Mouse (Mus musculus) gastrocnemius, adult 2 months (tissue): ENCODE data around the gene Psmd12. TPM values are rescaled to one million over a fixed set of nuclear protein-coding genes. Genes with fewer than 3 reads are reported as not detected.
"Not testable (repeated sequence)": the region's sequence is repeated elsewhere in the genome, so short reads cannot be mapped to it uniquely, and the experiment has no call there.

ENCODE experiments used
- DNase-seq: peaks from one replicate; pipeline ENCODE4 v3.0.0; 2022
- H3K27ac ChIP-seq: fragments of 200-600 bp; 2 replicates; pipeline ENCODE4 v1.8.1; 2022; ENCODE audit warnings: mild to moderate bottlenecking
- H3K4me3 ChIP-seq: fragments of 200-600 bp; 2 replicates; pipeline ENCODE4 v1.8.1; 2022; ENCODE audit warnings: mild to moderate bottlenecking, moderate library complexity
- CTCF ChIP-seq: fragments of 200-600 bp; IDR thresholded peaks from 2 replicates; pipeline ENCODE4 v1.8.1; 2022; ENCODE audit warnings: antibody characterized with exemption, mild to moderate bottlenecking, moderate library complexity
- intact Hi-C: fragments of 180-260 bp; cut with DNase I; formaldehyde crosslinking; loops from one replicate; pipeline ENCODE4 v1.15.1; 2025
- total RNA-seq, 2 experiments: library from RNA; stranded (reverse); gene quantifications; 2 replicates each; pipeline ENCODE4 v1.2.3; 2021

The Psmd12 gene
- total RNA-seq, 2 experiments from 2014 or later: 105 to 106 TPM

DNA sequence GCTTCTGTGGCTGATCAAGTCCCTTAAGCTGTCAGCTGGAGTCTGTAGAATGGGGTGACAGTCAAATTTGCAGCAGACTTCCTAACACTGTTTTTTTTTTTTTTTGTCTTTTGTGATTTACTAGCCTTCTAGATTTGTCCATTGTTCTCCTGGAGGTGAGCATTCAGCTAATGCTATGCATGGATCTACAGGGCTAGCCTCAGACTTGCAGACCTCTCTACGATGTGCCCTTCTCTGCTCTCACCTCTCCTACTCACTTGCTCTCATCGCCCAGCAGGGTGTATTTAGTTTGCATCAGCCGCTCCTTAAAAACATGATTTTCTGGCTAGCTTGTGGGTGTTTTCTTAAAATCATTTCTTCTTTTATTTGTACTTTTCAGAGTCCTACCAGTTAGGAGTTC is 5.1 kb downstream of the Psmd12 start:
- no peak overlapping the region for H3K27ac ChIP-seq
- no peak for TF ChIP-seq CTCF
- DNase-seq: no peak
- intact Hi-C loops: no loop called here
- no peak overlapping the region for H3K4me3 ChIP-seq

DNA sequence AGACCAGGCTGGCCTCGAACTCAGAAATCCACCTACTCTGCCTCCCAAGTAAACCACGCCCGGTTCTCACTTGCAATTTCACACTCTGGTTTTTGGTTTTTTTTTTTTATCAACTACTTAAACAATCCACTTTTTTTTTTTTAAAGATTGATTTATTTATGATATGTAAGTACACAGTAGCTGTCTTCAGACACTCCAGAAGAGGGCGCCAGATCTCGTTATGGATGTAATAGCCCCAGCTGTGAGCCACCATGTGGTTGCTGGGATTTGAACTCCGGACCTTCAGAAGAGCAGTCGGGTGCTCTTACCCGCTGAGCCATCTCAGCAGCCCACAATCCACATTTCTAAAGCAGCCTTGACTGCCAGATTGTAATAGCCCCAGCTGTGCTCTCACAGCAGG is 23.5 kb downstream of the Psmd12 start:
- Histone ChIP-seq H3K4me3 (no peak overlapping the region), H3K27ac (no peak overlapping the region)
- no peak for DNase-seq
- peak; percentile 29 for TF ChIP-seq CTCF
- intact Hi-C loops: no loop called here

DNA sequence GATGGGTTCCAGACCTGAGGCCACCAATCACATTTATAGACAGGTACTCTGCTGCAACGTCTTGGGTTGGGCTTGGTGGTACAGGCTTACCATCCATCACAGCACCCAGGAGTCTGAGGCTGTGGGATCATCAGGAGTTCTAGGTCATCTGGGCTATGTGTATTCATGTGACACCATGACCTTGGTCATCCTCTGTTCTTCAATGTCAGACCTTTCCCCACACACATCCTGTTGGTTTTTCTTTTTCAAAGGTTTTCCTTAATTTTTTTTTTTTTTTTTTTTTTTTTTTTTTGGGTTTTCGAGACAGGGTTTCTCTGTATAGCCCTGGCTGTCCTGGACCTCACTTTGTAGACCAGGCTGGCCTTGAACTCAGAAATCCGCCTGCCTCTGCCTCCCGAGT is 25.1 kb downstream of the Psmd12 start:
- H3K27ac ChIP-seq, H3K4me3 ChIP-seq, DNase-seq, intact Hi-C loops: not testable (repeated sequence)

DNA sequence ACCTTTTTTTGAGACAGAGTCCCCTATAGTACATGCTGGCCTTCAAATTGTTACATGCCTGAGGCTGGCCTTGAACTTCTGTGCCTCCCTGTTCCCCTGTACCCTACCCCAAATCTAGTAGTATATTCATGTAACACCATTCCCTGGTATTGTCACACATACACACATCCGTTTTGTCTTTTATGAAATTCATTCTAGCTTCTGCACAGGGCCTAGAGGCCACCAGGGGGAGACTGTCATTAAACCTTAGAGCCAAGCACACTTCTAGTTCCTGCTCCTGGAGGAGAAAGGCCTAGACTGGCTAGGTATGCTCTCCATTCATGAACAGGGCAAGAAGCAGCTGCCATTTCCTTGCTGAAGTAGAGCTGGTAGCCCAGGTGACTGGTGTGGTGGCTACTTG is 27.0 kb downstream of the Psmd12 start:
- intact Hi-C loops: no loop called here
- no peak for DNase-seq
- peak; percentile 45 for TF ChIP-seq CTCF
- Histone ChIP-seq H3K27ac (no peak overlapping the region), H3K4me3 (no peak overlapping the region)

DNA sequence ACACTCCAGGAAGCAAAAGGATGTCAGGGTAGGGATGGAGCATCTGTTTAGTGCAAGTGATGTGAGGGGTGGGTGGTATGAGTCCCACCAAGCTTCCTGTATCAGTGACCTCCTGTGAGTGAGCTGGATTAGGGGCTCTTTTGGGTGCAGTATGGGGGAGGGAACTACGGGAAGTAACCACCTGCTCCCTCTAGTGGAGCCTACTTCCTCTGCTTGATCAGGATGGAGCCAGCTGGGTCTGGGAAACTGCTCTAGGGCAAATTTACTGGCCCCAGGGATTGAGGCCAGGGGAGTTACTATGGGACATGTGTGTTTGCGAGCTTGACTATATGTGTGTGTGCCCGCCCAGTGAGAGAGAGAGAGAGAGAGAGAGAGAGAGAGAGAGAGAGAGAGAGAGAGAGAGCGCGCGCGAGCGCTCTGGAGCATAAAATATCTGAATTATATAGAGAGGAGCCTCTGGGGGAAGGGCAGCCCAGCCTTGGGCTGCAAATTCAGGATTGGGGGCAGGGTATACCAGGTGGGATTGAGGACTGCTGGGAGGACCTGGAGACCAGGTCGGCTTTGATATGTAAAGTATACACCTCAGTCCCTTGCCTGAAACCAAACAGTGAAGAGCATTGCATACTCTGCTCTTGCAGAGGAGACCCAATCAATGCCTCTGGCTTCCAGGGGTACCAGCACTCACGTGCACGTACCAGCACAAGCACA is 30.5 kb downstream of the Psmd12 start:
- intact Hi-C loops: loop anchor here (5.0 kb wide), 1 partner anchor 83 kb away; no protein-coding TSS in a partner anchor
- peak; percentile 28 for TF ChIP-seq CTCF
- no peak for DNase-seq
- Histone ChIP-seq H3K27ac (no peak overlapping the region), H3K4me3 (no peak overlapping the region)

DNA sequence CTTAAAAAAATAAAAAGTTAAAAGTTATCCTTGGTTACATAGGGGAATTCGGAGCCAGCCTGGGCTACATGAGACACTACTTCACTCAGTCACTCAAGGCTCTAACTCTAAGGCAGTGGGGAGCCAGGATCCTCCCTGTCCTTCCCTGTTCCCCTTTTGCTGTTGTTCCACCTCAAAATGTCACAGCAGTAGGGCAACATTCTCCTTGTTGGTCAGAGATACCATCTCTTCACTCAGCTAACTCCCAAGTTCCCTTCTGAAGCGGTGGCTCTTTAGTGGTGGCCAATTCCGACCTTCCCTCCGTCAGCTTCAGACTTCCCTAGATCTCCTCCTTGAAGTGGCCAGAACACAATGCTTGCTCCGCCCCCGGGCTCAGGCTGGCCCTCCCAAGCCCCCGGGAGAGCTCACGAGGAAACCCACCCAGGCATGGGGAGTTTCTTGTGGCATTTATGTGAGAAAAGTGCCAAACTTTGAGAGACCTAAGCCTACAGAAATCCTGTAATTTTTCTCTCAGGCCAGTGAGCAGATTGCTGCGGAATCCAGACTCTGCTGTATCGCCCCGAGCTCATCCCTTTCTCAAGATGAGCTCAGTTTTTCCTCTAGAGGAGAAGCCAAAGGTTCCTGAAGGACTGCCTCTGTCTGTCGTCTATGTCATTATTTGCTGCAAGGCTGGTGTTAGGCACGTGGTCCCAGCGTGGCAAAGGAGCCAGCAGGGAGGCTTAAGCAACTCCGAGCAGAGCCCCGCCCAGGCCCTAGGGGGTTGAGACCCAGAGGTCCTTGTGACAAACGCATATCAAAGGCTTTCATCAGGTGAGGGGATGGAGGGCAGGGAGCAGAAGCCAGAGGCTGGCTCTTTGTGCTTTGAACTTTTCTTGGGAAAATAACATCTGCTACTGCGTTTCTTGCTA is 31.3 kb downstream of the Psmd12 start:
- TF ChIP-seq CTCF: no peak
- peak; percentile 52 for DNase-seq
- H3K27ac ChIP-seq: 0 out of 2 replicates have a peak overlapping the region, but pooled peaks have one; percentile 28
- H3K4me3 ChIP-seq: peak overlapping the region; percentile 54
- intact Hi-C loops: loop anchor here (5.0 kb wide), 1 partner anchor 82 kb away; no protein-coding TSS in a partner anchor

DNA sequence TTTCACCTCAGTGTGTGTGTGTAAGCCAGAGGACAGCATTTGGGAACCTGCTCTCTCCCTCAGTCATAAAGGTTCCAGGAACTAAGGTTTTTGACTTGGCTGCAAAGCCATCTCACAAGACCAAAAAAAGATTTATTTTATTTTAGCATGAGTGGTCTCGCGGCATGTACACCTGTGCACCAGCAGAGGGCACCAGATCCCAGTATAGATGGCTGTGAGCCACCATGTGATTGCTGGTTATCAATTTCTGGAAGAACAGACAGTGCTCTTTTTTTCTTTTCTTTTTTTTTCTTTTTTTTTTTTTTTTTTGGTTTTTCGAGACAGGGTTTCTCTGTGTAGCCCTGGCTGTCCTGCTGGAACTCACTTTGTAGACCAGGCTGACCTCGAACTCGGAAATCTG is 32.7 kb downstream of the Psmd12 start:
- peak; percentile 67 for DNase-seq
- peak; percentile 85 for TF ChIP-seq CTCF

DNA sequence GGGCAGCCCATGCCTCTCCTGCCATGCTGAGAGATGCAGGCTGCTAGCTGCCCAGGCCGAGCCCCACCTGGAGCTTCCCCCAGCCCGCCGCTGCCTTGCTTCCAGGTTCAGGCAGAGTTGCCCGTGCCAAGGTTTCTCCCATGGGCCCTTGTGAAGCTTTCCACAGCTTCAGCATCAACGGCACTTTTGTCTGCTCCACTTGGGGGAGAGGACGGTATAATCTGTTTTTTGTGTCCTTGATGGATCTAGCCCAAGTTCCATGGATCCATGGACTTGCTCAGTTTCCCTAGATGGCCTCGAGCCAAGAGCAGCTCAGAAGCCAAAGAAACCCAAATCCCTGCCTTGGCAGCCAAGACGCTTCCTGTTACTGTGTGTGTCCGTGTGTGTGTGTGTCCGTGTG is 33.8 kb downstream of the Psmd12 start:
- no peak overlapping the region for H3K27ac ChIP-seq
- no peak overlapping the region for H3K4me3 ChIP-seq
- DNase-seq: peak; percentile 27
- TF ChIP-seq CTCF: no peak
- intact Hi-C loops: loop anchor here (2.0 to 5.0 kb wide), 2 partner anchors 79 to 340 kb away; no protein-coding TSS in a partner anchor

More for the DNA sequence above, 32.7 kb downstream of the Psmd12 start:
- H3K4me3 ChIP-seq, H3K27ac ChIP-seq: not testable (repeated sequence)
- intact Hi-C loops: loop anchor here (2.0 to 5.0 kb wide), 2 partner anchors 80 to 341 kb away; no protein-coding TSS in a partner anchor

DNA sequence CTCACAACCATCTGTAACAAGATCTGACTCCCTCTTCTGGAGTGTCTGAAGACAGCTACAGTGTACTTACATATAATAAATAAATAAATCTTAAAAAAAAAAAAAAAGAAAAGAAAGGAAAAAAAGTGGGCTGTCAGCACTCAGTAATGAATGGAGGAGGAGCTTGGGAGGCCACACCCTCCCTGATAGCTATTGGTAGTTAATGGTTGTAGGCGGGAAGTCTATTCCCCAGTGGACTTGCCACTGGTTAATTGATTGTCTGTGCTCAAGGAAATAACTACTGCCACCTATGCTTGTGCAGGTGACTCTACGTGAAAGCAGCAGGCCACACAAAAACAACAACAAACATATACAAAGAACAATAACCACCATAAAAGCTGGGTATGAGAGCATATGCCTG is 37.1 kb downstream of the Psmd12 start:
- intact Hi-C loops: no loop called here
- Histone ChIP-seq H3K4me3 (no peak overlapping the region), H3K27ac (no peak overlapping the region)
- no peak for TF ChIP-seq CTCF
- DNase-seq: no peak

DNA sequence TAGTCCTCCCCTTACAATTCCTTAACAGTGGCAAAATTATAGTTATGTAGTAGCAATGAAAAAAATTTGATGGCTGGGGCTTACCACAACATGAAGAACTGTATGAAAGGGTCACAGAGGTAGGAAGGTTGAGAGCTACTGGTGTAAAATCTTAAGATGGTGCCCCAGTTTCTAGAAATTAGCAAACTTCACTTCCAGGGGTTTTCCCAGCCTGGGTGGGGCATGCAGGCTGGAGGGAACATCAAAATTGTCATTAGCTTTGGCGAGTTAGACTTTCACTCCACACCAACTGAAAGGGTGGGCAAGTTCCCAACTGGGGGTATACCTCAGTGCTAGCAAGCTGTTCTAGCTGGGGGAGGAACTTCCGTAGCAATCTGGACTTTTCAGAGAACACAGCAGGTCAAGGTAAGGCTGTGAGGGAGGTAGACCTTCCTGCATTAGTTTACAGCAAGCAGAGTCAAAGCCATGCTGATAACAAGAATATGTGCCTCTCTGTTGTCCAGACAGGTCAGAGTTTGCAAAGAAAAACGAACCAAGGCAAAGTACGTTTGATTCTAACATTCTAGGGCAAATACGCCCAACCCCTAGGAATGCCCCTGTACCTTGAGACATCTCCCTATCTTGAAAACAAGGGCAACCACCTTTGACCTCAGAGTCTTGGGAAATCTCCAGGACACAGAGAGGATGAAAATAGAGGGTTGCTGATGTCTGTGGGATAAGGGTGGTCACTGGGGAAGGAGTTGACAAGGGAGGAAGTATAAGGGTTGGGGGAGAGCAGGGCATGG is 39.6 kb downstream of the Psmd12 start:
- H3K4me3 ChIP-seq: no peak overlapping the region
- no peak overlapping the region for H3K27ac ChIP-seq
- no peak for DNase-seq
- no peak for TF ChIP-seq CTCF
- intact Hi-C loops: no loop called here

DNA sequence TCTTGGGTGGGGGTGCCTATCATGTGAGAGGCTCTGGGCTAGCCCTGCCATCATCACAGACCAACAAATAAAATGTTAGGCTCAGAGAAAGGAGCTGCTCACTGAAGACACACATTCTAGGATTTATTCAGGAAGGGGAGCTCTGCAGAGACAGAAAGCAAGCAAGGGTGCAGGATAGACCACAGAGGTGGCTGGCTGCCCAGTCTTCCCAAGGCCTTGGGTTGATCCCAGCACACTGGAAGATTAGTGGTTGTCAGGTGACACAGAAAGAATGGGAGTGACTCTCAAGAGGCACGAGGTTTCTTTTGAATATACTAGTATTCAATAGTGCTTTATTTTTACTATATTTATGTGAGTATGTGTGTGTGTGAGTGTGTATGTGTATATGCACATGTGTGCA is 41.9 kb downstream of the Psmd12 start:
- no peak for DNase-seq
- H3K4me3 ChIP-seq: no peak overlapping the region
- no peak overlapping the region for H3K27ac ChIP-seq
- TF ChIP-seq CTCF: no peak
- intact Hi-C loops: no loop called here

DNA sequence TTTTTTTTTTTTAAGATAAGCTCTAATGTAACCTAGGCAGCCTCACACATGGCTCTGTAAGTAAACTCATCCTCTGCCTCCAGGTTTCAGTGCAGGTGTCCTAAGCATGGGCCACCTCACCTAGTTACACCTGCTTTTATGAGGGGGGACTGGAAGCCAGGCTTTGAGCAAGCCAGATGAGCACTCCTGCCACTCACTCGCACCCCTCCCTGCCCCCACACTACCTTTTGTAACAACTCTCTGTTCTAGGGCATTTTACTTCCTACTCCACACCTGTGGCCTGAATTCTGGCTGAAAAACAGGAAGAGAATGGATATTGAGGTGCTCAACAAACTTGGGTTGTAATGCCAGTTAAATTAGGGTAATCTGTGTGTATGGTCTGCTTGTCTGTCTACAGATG is 45.7 kb downstream of the Psmd12 start:
- no peak for TF ChIP-seq CTCF
- no peak for DNase-seq
- no peak overlapping the region for H3K27ac ChIP-seq
- H3K4me3 ChIP-seq: no peak overlapping the region
- intact Hi-C loops: no loop called here

DNA sequence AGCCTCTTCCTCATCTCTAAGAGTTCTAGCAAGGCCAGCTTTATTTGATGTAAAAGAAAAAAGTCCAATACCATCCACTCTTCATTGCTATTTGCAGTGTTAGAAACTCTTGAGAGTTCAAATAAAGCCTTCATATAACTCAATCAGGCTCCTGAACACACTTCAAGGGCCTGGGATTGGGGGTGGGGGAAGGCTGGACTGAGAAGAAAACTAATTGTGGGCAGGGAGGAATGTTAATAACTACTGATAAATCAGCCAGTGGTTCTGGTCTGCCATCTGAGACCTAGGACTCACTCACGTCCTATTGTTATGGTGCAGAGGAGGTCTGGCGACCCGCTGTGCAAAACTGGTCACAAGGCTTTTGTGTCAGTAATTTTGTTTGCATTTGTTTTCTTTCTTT is 48.3 kb downstream of the Psmd12 start:
- Histone ChIP-seq H3K4me3 (no peak overlapping the region), H3K27ac (no peak overlapping the region)
- DNase-seq: no peak
- no peak for TF ChIP-seq CTCF
- intact Hi-C loops: no loop called here
